Mouse (Mus musculus): Measurements from ENCODE around the gene Thsd4.

DNA sequence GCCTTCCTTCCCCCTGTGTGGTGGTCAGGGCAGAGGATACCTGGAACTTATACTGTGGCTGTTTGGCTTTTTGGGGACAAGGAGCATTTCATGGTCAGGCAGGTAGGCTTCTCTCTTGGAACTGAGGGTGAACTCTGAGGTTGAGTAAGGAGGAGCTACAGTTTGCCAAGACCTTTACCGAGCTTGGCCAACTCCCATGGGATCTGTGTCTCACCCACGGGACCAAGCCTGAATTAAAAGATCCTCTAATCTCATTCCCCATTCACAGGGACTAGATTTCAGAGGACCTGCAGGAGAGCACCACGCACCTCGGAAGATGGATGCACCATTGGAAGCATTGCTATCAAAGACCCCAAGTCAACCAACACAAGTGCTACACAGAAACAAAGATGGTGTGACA, 487.0 kb downstream of the Thsd4 start:
- TF ChIP-seq CTCF (IDR thresholded peaks at IDR 0.05; ENCODE audit: control insufficient read depth, insufficient read depth, insufficient read length) (no peak), MYOG (IDR thresholded peaks at IDR 0.05; ENCODE audit: control insufficient read depth, extremely low read depth, insufficient read length) (no peak)
